Mouse (Mus musculus): ENCODE measurements around the gene Lgi1. TPM values are rescaled to one million over a fixed set of nuclear protein-coding genes. Genes with fewer than 3 reads are reported as not detected.

The Lgi1 gene
- polyA plus RNA-seq, 1 experiment, result 0.10 TPM

DNA sequence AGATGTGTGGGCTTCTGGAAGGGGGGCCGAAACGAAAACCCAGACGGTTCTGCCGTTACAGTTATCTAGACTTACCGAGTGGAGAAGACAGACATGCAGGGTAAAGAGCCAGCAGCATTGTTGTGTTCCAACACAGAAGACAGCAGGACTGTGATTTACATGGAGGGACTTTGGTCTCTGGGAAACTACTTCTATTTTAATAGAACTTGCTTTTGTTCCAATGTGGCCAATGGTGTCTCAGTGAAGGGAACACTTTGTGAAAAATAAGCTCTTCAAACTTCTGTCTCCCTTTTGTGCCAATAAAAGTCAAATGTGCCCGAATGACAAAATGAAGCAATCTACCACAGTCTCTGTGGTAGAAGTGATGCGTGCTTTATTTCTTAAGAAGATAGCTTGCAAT, 50.8 kb downstream of the Lgi1 start:
- no peak overlapping the region for H3K27ac ChIP-seq (ENCODE audit: control insufficient read depth, insufficient read depth, low read depth, low read length)
- H3K27me3 ChIP-seq (ENCODE audit: control insufficient read depth, insufficient read depth, low read length), result no peaks in the 10 kb centered on the region
- H3K4me1 ChIP-seq (ENCODE audit: control insufficient read depth, insufficient read depth, low read length), result no peaks in the 10 kb centered on the region; the same call in 1 of the 2 replicates
- no peak overlapping the region; the same call in 1 of the 2 replicates for H3K4me3 ChIP-seq (ENCODE audit: control insufficient read depth, low read depth, low read length)
- TF ChIP-seq CTCF (IDR thresholded peaks at IDR 0.05; ENCODE audit: control insufficient read depth, insufficient read depth, insufficient replicate concordance, low read depth, low read length) (no peak), POLR2A (IDR thresholded peaks at IDR 0.05; ENCODE audit: control insufficient read depth, low read depth, low read length) (no peak)
- H3K36me3 ChIP-seq (ENCODE audit: control insufficient read depth, insufficient read depth, low read length), result no peaks in the 10 kb centered on the region

GRCm38 (mm10) chr19:38316602-38317313, 52.4 kb downstream of the Lgi1 start:
- H3K27me3 ChIP-seq (ENCODE audit: control insufficient read depth, insufficient read depth, low read length), result no peaks in the 10 kb centered on the region
- no peaks in the 10 kb centered on the region; the same call in 1 of the 2 replicates for H3K4me1 ChIP-seq (ENCODE audit: control insufficient read depth, insufficient read depth, low read length)
- H3K4me3 ChIP-seq (ENCODE audit: control insufficient read depth, low read depth, low read length), result no peak overlapping the region
- TF ChIP-seq CTCF (IDR thresholded peaks at IDR 0.05; ENCODE audit: control insufficient read depth, insufficient read depth, insufficient replicate concordance, low read depth, low read length), result no peak
- H3K36me3 ChIP-seq (ENCODE audit: control insufficient read depth, insufficient read depth, low read length), result no peaks in the 10 kb centered on the region
- no peak overlapping the region for H3K27ac ChIP-seq (ENCODE audit: control insufficient read depth, insufficient read depth, low read depth, low read length)

- no peaks in the 10 kb centered on the region for H3K27me3 ChIP-seq (ENCODE audit: control insufficient read depth, insufficient read depth, low read length)
- no peak overlapping the region for H3K4me3 ChIP-seq (ENCODE audit: control insufficient read depth, low read depth, low read length)
- H3K4me1 ChIP-seq (ENCODE audit: control insufficient read depth, insufficient read depth, low read length), result no peaks in the 10 kb centered on the region; the same call in 1 of the 2 replicates
- no peaks in the 10 kb centered on the region for H3K36me3 ChIP-seq (ENCODE audit: control insufficient read depth, insufficient read depth, low read length)
- TF ChIP-seq POLR2A (IDR thresholded peaks at IDR 0.05; ENCODE audit: control insufficient read depth, low read depth, low read length) (no peak), CTCF (IDR thresholded peaks at IDR 0.05; ENCODE audit: control insufficient read depth, insufficient read depth, insufficient replicate concordance, low read depth, low read length) (no peak)
- no peak overlapping the region for H3K27ac ChIP-seq (ENCODE audit: control insufficient read depth, insufficient read depth, low read depth, low read length)
These were observed 54.0 kb downstream of the Lgi1 start for GRCm38 (mm10) chr19:38318308-38318707.

DNA sequence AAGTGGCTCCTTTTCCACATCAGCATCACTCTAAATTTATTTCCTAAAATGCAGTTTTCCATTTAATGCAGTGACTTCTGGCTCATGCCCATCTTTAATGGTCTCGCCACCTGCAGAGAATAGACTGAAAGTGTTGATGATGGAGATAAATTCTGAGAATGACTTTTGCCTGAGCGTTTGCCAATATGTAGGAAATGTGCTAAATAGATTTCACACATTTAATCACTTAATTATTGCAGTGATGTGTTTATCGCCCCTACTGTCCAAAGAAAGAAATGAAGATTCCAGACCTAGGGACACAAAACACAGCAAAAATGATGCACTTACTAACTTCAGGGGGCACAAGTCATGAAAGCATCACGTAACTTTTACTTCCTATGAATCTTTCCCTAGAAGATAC, 54.8 kb downstream of the Lgi1 start:
- no peaks in the 10 kb centered on the region for H3K36me3 ChIP-seq (ENCODE audit: control insufficient read depth, insufficient read depth, low read length)
- no peak overlapping the region for H3K27ac ChIP-seq (ENCODE audit: control insufficient read depth, insufficient read depth, low read depth, low read length)
- no peaks in the 10 kb centered on the region; the same call in 1 of the 2 replicates for H3K4me1 ChIP-seq (ENCODE audit: control insufficient read depth, insufficient read depth, low read length)
- H3K27me3 ChIP-seq (ENCODE audit: control insufficient read depth, insufficient read depth, low read length), result no peaks in the 10 kb centered on the region
- TF ChIP-seq CTCF (IDR thresholded peaks at IDR 0.05; ENCODE audit: control insufficient read depth, insufficient read depth, insufficient replicate concordance, low read depth, low read length) (no peak), POLR2A (IDR thresholded peaks at IDR 0.05; ENCODE audit: control insufficient read depth, low read depth, low read length) (no peak)
- no peak overlapping the region for H3K4me3 ChIP-seq (ENCODE audit: control insufficient read depth, low read depth, low read length)

GRCm38 (mm10) chr19:38320651-38321188, 56.4 kb downstream of the Lgi1 start:
- no peak for TF ChIP-seq CTCF (IDR thresholded peaks at IDR 0.05; ENCODE audit: control insufficient read depth, insufficient read depth, insufficient replicate concordance, low read depth, low read length)
- no peak for TF ChIP-seq POLR2A (IDR thresholded peaks at IDR 0.05; ENCODE audit: control insufficient read depth, low read depth, low read length)

DNA sequence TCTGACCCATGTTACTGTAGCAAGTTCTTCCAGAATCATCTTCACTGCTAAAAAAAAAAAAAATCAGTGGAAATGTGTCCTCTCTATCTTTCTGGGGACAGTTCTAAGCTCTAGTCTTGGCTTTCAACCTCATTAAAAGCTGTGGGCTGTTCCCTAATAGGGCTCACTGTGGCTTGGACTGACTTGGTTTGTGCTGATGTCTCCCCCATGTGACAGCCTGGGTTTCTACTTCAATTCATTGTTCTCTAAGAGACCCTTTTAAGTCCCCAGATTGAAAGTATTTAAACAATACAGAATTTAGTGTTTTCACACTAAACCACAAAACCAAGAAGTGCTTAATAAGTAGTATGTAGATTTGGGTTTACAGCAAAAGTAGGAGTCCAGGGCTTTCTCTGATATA, 59.4 kb downstream of the Lgi1 start:
- Histone ChIP-seq H3K27ac (ENCODE audit: control insufficient read depth, insufficient read depth, low read depth, low read length) (no peak overlapping the region), H3K4me1 (ENCODE audit: control insufficient read depth, insufficient read depth, low read length) (peaks cover 7% of the 10 kb centered on the region; the same call in 1 of the 2 replicates)

More at GRCm38 (mm10) chr19:38320651-38321188, 56.4 kb downstream of the Lgi1 start:
- Histone ChIP-seq H3K4me3 (ENCODE audit: control insufficient read depth, low read depth, low read length) (no peak overlapping the region), H3K27me3 (ENCODE audit: control insufficient read depth, insufficient read depth, low read length) (no peaks in the 10 kb centered on the region), H3K27ac (ENCODE audit: control insufficient read depth, insufficient read depth, low read depth, low read length) (no peak overlapping the region), H3K4me1 (ENCODE audit: control insufficient read depth, insufficient read depth, low read length) (0 out of 2 replicates have a peak, but pooled peaks cover 3% of the 10 kb centered on the region), H3K36me3 (ENCODE audit: control insufficient read depth, insufficient read depth, low read length) (no peaks in the 10 kb centered on the region)

GRCm38 (mm10) chr19:38324147-38325028, 60.1 kb downstream of the Lgi1 start:
- no peak overlapping the region for H3K4me3 ChIP-seq (ENCODE audit: control insufficient read depth, low read depth, low read length)
- TF ChIP-seq POLR2A (IDR thresholded peaks at IDR 0.05; ENCODE audit: control insufficient read depth, low read depth, low read length) (no peak), CTCF (IDR thresholded peaks at IDR 0.05; ENCODE audit: control insufficient read depth, insufficient read depth, insufficient replicate concordance, low read depth, low read length) (no peak)

More for the DNA sequence above, 59.4 kb downstream of the Lgi1 start:
- no peak overlapping the region for H3K4me3 ChIP-seq (ENCODE audit: control insufficient read depth, low read depth, low read length)
- no peaks in the 10 kb centered on the region for H3K36me3 ChIP-seq (ENCODE audit: control insufficient read depth, insufficient read depth, low read length)
- TF ChIP-seq POLR2A (IDR thresholded peaks at IDR 0.05; ENCODE audit: control insufficient read depth, low read depth, low read length), result no peak
- no peak for TF ChIP-seq CTCF (IDR thresholded peaks at IDR 0.05; ENCODE audit: control insufficient read depth, insufficient read depth, insufficient replicate concordance, low read depth, low read length)
- H3K27me3 ChIP-seq (ENCODE audit: control insufficient read depth, insufficient read depth, low read length), result no peaks in the 10 kb centered on the region

More at GRCm38 (mm10) chr19:38324147-38325028, 60.1 kb downstream of the Lgi1 start:
- peaks cover 7% of the 10 kb centered on the region; the same call in 1 of the 2 replicates for H3K4me1 ChIP-seq (ENCODE audit: control insufficient read depth, insufficient read depth, low read length)
- H3K27me3 ChIP-seq (ENCODE audit: control insufficient read depth, insufficient read depth, low read length), result no peaks in the 10 kb centered on the region
- H3K27ac ChIP-seq (ENCODE audit: control insufficient read depth, insufficient read depth, low read depth, low read length), result no peak overlapping the region
- H3K36me3 ChIP-seq (ENCODE audit: control insufficient read depth, insufficient read depth, low read length), result no peaks in the 10 kb centered on the region

All from testis, adult 2 months (tissue).